Mouse (Mus musculus) limb, embryonic 11.5 days (tissue): ENCODE results near the gene Thy1. TPM values are rescaled to one million over a fixed set of nuclear protein-coding genes. Genes with fewer than 3 reads are reported as not detected.

Source experiments
- ATAC-seq: fragments of 200-750 bp; cut with Nextera tagmentation; 2 replicates; pipeline ENCODE4 v1.8.0; 2017; ENCODE audit warnings: low read depth; ENCODE audit not compliant: insufficient number of reproducible peaks, low FRiP score, low TSS enrichment
- DNase-seq: peaks from one replicate; pipeline ENCODE4 v3.0.0-alpha.2; 2015; ENCODE audit warnings: low spot score
- H3K27ac ChIP-seq: fragments of 300-500 bp; sonication (generic); replicated peaks from 2 replicates; pipeline ENCODE4 v1.5.1; 2014; ENCODE audit warnings: low read depth, mild to moderate bottlenecking, low read length
- H3K27me3 ChIP-seq: fragments of 300-500 bp; sonication (generic); 2 replicates; pipeline ENCODE4 v1.6.1; 2014; ENCODE audit warnings: mild to moderate bottlenecking, low read length, mixed read lengths; ENCODE audit not compliant: control insufficient read depth, insufficient read depth
- H3K36me3 ChIP-seq: fragments of 300-500 bp; sonication (generic); 2 replicates; pipeline ENCODE4 v1.6.1; 2014; ENCODE audit warnings: mild to moderate bottlenecking, low read length, moderate library complexity, mixed read lengths; ENCODE audit not compliant: control insufficient read depth, insufficient read depth
- H3K4me1 ChIP-seq: fragments of 300-500 bp; sonication (generic); 2 replicates; pipeline ENCODE4 v1.6.1; 2014; ENCODE audit warnings: low read length, mixed read lengths; ENCODE audit not compliant: control insufficient read depth, insufficient read depth
- H3K4me2 ChIP-seq: fragments of 300-500 bp; sonication (generic); 2 replicates; pipeline ENCODE4 v1.6.1; 2014; ENCODE audit warnings: low read depth, mild to moderate bottlenecking, moderate library complexity; ENCODE audit not compliant: severe bottlenecking
- H3K4me3 ChIP-seq: fragments of 300-500 bp; sonication (generic); 2 replicates; pipeline ENCODE4 v1.5.1; 2014; ENCODE audit warnings: low read depth, low read length
- H3K9ac ChIP-seq: fragments of 300-500 bp; sonication (generic); 2 replicates; pipeline ENCODE4 v1.6.1; 2014; ENCODE audit warnings: mild to moderate bottlenecking, low read length
- H3K9me3 ChIP-seq: fragments of 300-500 bp; sonication (generic); 2 replicates; pipeline ENCODE4 v1.6.1; 2016; ENCODE audit warnings: low read length; ENCODE audit not compliant: control insufficient read depth
- WGBS: fragments of 180-500 bp; shearing (Covaris S2); extraction: QIAGEN DNeasy Blood & Tissue Kit; methylation state at CpG from one replicate; pipeline ENCODE4 v1.1.7; 2014; 5-methylcytosine and 5-hydroxymethylcytosine counted together
- polyA plus RNA-seq: library from polyadenylated mRNA; unstranded; fragments of >200 nt; fragmentation: Nextera tagmentation; extraction: Ambion mirVana; gene quantifications from 2 replicates; pipeline ENCODE4 v1.2.1, GENCODE M21; 2014

Thy1 gene
- polyA plus RNA-seq, 1 experiment from 2014 or later, result 0.52 TPM

GRCm38 (mm10) chr9:44074395-44075275, 31.5 kb downstream of the Thy1 start:
- ATAC-seq (no peak), DNase-seq (peak; percentile 53)
- Histone ChIP-seq H3K27ac (no peak overlapping the region), H3K4me2 (no peak overlapping the region), H3K9me3 (no peaks in the 10 kb centered on the region), H3K27me3 (no peaks in the 10 kb centered on the region), H3K9ac (no peak overlapping the region), H3K4me1 (peaks cover 22% of the 10 kb centered on the region), H3K4me3 (no peak overlapping the region), H3K36me3 (no peaks in the 10 kb centered on the region)
- 62% methylated on average over 9 of the region's 9 CpGs for WGBS

- no peak overlapping the region for H3K4me2 ChIP-seq
- no peaks in the 10 kb centered on the region for H3K27me3 ChIP-seq
- ATAC-seq (no peak), DNase-seq (no peak)
- H3K9me3 ChIP-seq, result no peaks in the 10 kb centered on the region
- H3K4me1 ChIP-seq, result peaks cover 20% of the 10 kb centered on the region
- no peak overlapping the region for H3K9ac ChIP-seq
- no peaks in the 10 kb centered on the region for H3K36me3 ChIP-seq
- H3K27ac ChIP-seq, result no peak overlapping the region
- no peak overlapping the region for H3K4me3 ChIP-seq
- 70% methylated on average over 24 of the region's 24 CpGs for WGBS
Measured at GRCm38 (mm10) chr9:44075276-44075995, 32.3 kb downstream of the Thy1 start.

- H3K27me3 ChIP-seq, result no peaks in the 10 kb centered on the region
- WGBS, result 68% methylated on average over 16 of the region's 16 CpGs
- H3K4me2 ChIP-seq, result no peak overlapping the region
- DNase-seq (no peak), ATAC-seq (no peak)
- H3K27ac ChIP-seq, result no peak overlapping the region
- no peak overlapping the region for H3K4me3 ChIP-seq
- H3K36me3 ChIP-seq, result no peaks in the 10 kb centered on the region
- H3K4me1 ChIP-seq, result peaks cover 14% of the 10 kb centered on the region
- no peaks in the 10 kb centered on the region for H3K9me3 ChIP-seq
- no peak overlapping the region for H3K9ac ChIP-seq
Measured at GRCm38 (mm10) chr9:44075996-44076763, 33.0 kb downstream of the Thy1 start.

DNA sequence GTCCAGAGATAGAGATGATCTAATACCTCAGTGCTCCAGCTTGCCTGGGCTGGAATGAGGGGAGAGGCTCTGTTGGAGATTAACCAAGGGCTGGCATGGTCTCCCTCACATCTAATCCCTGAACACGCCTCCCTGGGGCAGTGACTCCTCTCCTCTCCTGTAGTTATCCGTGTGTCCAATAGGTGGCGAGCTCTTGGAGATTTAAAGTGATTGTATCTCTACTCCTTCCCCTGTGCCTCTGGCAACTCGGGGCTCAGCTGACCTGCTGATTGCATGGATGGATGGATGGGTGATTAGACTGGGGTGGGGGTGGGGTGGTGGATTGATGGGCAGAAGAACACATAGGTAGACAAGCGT, 33.6 kb downstream of the Thy1 start:
- 17% methylated on average over 5 of the region's 5 CpGs for WGBS
- Histone ChIP-seq H3K36me3 (no peaks in the 10 kb centered on the region), H3K4me2 (no peak overlapping the region), H3K4me1 (peaks cover 14% of the 10 kb centered on the region), H3K9me3 (no peaks in the 10 kb centered on the region), H3K4me3 (no peak overlapping the region), H3K27me3 (no peaks in the 10 kb centered on the region), H3K9ac (no peak overlapping the region), H3K27ac (no peak overlapping the region)
- peak; percentile 64 for DNase-seq
- ATAC-seq, result no peak

GRCm38 (mm10) chr9:44077266-44077910, 34.2 kb downstream of the Thy1 start:
- no peaks in the 10 kb centered on the region for H3K36me3 ChIP-seq
- WGBS, result 77% methylated on average over 11 of the region's 11 CpGs
- peaks cover 15% of the 10 kb centered on the region; the same call in 1 of the 2 replicates for H3K4me1 ChIP-seq
- DNase-seq (peak; percentile 19), ATAC-seq (no peak)
- H3K27me3 ChIP-seq, result no peaks in the 10 kb centered on the region
- H3K27ac ChIP-seq, result no peak overlapping the region
- no peaks in the 10 kb centered on the region for H3K9me3 ChIP-seq
- H3K4me2 ChIP-seq, result no peak overlapping the region
- H3K4me3 ChIP-seq, result no peak overlapping the region
- H3K9ac ChIP-seq, result no peak overlapping the region

DNA sequence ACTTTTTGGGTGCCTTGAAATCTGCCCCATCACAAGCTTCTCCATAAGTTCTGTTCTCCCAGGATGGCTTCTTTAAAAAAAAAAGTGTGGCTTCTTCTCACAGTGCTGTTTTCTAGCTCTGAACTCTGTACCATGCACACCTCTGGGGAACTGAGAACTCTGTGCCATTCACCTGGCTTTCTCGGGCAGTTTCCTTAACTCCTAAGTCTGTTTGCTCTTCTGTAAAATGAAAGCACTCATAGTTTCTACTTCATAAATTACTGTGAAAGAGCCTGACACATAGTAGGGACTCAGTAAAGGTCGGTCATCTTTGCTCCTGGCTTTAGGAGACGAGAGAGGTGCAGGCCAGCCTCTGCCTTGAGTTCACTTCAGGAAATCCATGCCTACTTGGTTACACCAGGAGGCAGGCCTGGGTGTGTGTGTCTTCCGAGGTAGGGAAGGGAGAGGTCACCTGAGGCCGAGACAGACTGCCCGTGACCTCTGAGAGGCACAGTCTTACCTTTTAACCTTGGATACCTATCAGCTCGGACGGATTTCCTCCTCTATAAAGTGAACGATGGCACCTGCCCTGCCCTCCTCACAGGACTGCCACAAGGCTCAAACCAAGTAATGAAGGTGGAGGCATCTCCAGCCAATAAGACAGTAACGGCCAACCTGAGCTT, 35.1 kb downstream of the Thy1 start:
- Histone ChIP-seq H3K4me1 (peaks cover 13% of the 10 kb centered on the region; the same call in 1 of the 2 replicates), H3K4me2 (no peak overlapping the region), H3K4me3 (no peak overlapping the region), H3K9me3 (no peaks in the 10 kb centered on the region), H3K27me3 (no peaks in the 10 kb centered on the region; the same call in 1 of the 2 replicates), H3K9ac (no peak overlapping the region), H3K36me3 (no peaks in the 10 kb centered on the region), H3K27ac (no peak overlapping the region)
- DNase-seq, result no peak
- WGBS, result 79% methylated on average over 10 of the region's 10 CpGs
- ATAC-seq, result no peak

- Histone ChIP-seq H3K9me3 (no peaks in the 10 kb centered on the region), H3K27ac (no peak overlapping the region), H3K4me3 (no peak overlapping the region), H3K4me1 (peaks cover 13% of the 10 kb centered on the region), H3K4me2 (no peak overlapping the region), H3K36me3 (no peaks in the 10 kb centered on the region), H3K9ac (no peak overlapping the region; the same call in 1 of the 2 replicates), H3K27me3 (peaks cover 5% of the 10 kb centered on the region)
- ATAC-seq (peak; percentile 22; the same call in 1 of the 2 replicates), DNase-seq (no peak)
- WGBS, result 44% methylated on average over 15 of the region's 16 CpGs
Measured at GRCm38 (mm10) chr9:44078955-44079756, 36.0 kb downstream of the Thy1 start.
